Mouse (Mus musculus) limb, embryonic 15.5 days (tissue): ENCODE data around the gene Nos2. TPM values are rescaled to one million over a fixed set of nuclear protein-coding genes. Genes with fewer than 3 reads are reported as not detected.
A peak's percentile ranks its signal among the peaks of the same experiment; 100 is the strongest.
"Not testable (repeated sequence)": the region's sequence is repeated elsewhere in the genome, so short reads cannot be mapped to it uniquely, and the experiment has no call there.

ENCODE experiments used
- ATAC-seq: fragments of 200-750 bp; cut with Nextera tagmentation; 2 replicates; pipeline ENCODE4 v1.8.0; 2017; ENCODE audit warnings: low read depth, moderate TSS enrichment; ENCODE audit not compliant: insufficient number of reproducible peaks, low FRiP score, low TSS enrichment
- H3K27ac ChIP-seq: fragments of 300-500 bp; sonication (generic); 2 replicates; pipeline ENCODE4 v1.5.1; 2015; ENCODE audit warnings: moderate library complexity, mild to moderate bottlenecking, inconsistent platforms
- H3K27me3 ChIP-seq: fragments of 300-500 bp; sonication (generic); 2 replicates; pipeline ENCODE4 v1.6.1; 2015; ENCODE audit warnings: inconsistent platforms
- H3K36me3 ChIP-seq: fragments of 300-500 bp; sonication (generic); 2 replicates; pipeline ENCODE4 v1.6.1; 2015; ENCODE audit warnings: inconsistent platforms
- H3K4me1 ChIP-seq: fragments of 300-500 bp; sonication (generic); 2 replicates; pipeline ENCODE4 v1.6.1; 2015; ENCODE audit warnings: inconsistent platforms
- H3K4me2 ChIP-seq: fragments of 300-500 bp; sonication (generic); 2 replicates; pipeline ENCODE4 v1.6.1; 2015; ENCODE audit warnings: mild to moderate bottlenecking, inconsistent platforms
- H3K4me3 ChIP-seq: fragments of 300-500 bp; sonication (generic); 2 replicates; pipeline ENCODE4 v1.5.1; 2015; ENCODE audit warnings: mild to moderate bottlenecking, inconsistent platforms
- H3K9ac ChIP-seq: fragments of 300-500 bp; sonication (generic); 2 replicates; pipeline ENCODE4 v1.6.1; 2015; ENCODE audit warnings: inconsistent platforms
- H3K9me3 ChIP-seq: fragments of 300-500 bp; sonication (generic); 2 replicates; pipeline ENCODE4 v1.6.1; 2016; ENCODE audit warnings: inconsistent platforms
- WGBS: fragments of 180-500 bp; shearing (Covaris S2); methylation state at CpG from one replicate; pipeline ENCODE4 v1.1.7; 2015; 5-methylcytosine and 5-hydroxymethylcytosine counted together
- polyA plus RNA-seq: library from polyadenylated mRNA; unstranded; fragments of >200 nt; fragmentation: Nextera tagmentation; extraction: Ambion mirVana; gene quantifications from 2 replicates; pipeline ENCODE4 v1.2.1, GENCODE M21; 2015

The Nos2 gene
- polyA plus RNA-seq, 1 experiment from 2014 or later: 1.9 TPM

- peaks cover 14% of the 10 kb centered on the region for H3K4me1 ChIP-seq
- no peaks in the 10 kb centered on the region for H3K9me3 ChIP-seq
- H3K36me3 ChIP-seq: no peaks in the 10 kb centered on the region
- no peak overlapping the region for H3K4me3 ChIP-seq
- H3K27ac ChIP-seq: no peak overlapping the region
- 68% methylated on average over 4 of the region's 4 CpGs for whole genome bisulfite sequencing
- H3K4me2 ChIP-seq: no peak overlapping the region
- H3K9ac ChIP-seq: no peak overlapping the region
- H3K27me3 ChIP-seq: no peaks in the 10 kb centered on the region
- no peak for ATAC-seq
Measured at GRCm38 (mm10) chr11:78980083-78980634, 59.6 kb downstream of the Nos2 start.

- no peak overlapping the region for H3K9ac ChIP-seq
- H3K4me2 ChIP-seq: no peak overlapping the region
- H3K9me3 ChIP-seq: no peaks in the 10 kb centered on the region
- 81% methylated on average over 2 of the region's 2 CpGs for WGBS
- H3K4me1 ChIP-seq: peaks cover 14% of the 10 kb centered on the region
- ATAC-seq: no peak
- no peaks in the 10 kb centered on the region for H3K27me3 ChIP-seq
- H3K36me3 ChIP-seq: no peaks in the 10 kb centered on the region
- H3K4me3 ChIP-seq: no peak overlapping the region
- no peak overlapping the region for H3K27ac ChIP-seq
Measured at GRCm38 (mm10) chr11:78982042-78982441, 61.5 kb downstream of the Nos2 start.

GRCm38 (mm10) chr11:78982513-78983291, 62.1 kb downstream of the Nos2 start:
- H3K4me2 ChIP-seq: no peak overlapping the region
- H3K36me3 ChIP-seq: no peaks in the 10 kb centered on the region
- WGBS: 59% methylated on average over 12 of the region's 12 CpGs

GRCm38 (mm10) chr11:78983539-78983938, 63.0 kb downstream of the Nos2 start:
- WGBS: 84% methylated on average over 7 of the region's 7 CpGs
- H3K27me3 ChIP-seq: no peaks in the 10 kb centered on the region
- 0 out of 2 replicates have a peak overlapping the region, but pooled peaks have one; percentile 1 for H3K4me2 ChIP-seq
- no peak overlapping the region for H3K27ac ChIP-seq
- no peaks in the 10 kb centered on the region for H3K9me3 ChIP-seq
- H3K9ac ChIP-seq: no peak overlapping the region
- no peak for ATAC-seq
- H3K4me1 ChIP-seq: peaks cover 11% of the 10 kb centered on the region
- no peak overlapping the region for H3K4me3 ChIP-seq
- no peaks in the 10 kb centered on the region for H3K36me3 ChIP-seq

More at GRCm38 (mm10) chr11:78982513-78983291, 62.1 kb downstream of the Nos2 start:
- Histone ChIP-seq H3K27ac (no peak overlapping the region), H3K9me3 (no peaks in the 10 kb centered on the region), H3K9ac (no peak overlapping the region), H3K4me3 (no peak overlapping the region), H3K27me3 (no peaks in the 10 kb centered on the region), H3K4me1 (peaks cover 14% of the 10 kb centered on the region)
- no peak for ATAC-seq

GRCm38 (mm10) chr11:78984483-78985177, 64.0 kb downstream of the Nos2 start, which contains the start of gene Lgals9:
TSS of gene Lgals9 (minus strand) at chr11:78984946.
- Histone ChIP-seq H3K27me3 (no peaks in the 10 kb centered on the region), H3K4me1 (peaks cover 10% of the 10 kb centered on the region), H3K27ac (no peak within 1 kb of the TSS), H3K4me2 (peak within 1 kb of the TSS; percentile 31; the same call in 1 of the 2 replicates), H3K36me3 (no peaks in the 10 kb centered on the region), H3K9me3 (no peaks in the 10 kb centered on the region), H3K4me3 (peak within 1 kb of the TSS; percentile 16), H3K9ac (no peak within 1 kb of the TSS)
- WGBS: 42% methylated on average over 10 of the region's 10 CpGs
- ATAC-seq: peak; percentile 55

GRCm38 (mm10) chr11:78985505-78985904, 64.9 kb downstream of the Nos2 start:
- ATAC-seq: no peak
- H3K27ac ChIP-seq: no peak overlapping the region
- H3K9ac ChIP-seq: no peak overlapping the region
- no peaks in the 10 kb centered on the region for H3K27me3 ChIP-seq
- no peaks in the 10 kb centered on the region for H3K36me3 ChIP-seq
- no peaks in the 10 kb centered on the region for H3K9me3 ChIP-seq
- no peak overlapping the region for H3K4me2 ChIP-seq
- H3K4me1 ChIP-seq: peaks cover 10% of the 10 kb centered on the region
- no peak overlapping the region for H3K4me3 ChIP-seq

- WGBS: 89% methylated on average over 10 of the region's 10 CpGs
- Histone ChIP-seq H3K27ac (no peak overlapping the region), H3K4me2 (no peak overlapping the region), H3K36me3 (no peaks in the 10 kb centered on the region), H3K27me3 (no peaks in the 10 kb centered on the region), H3K4me1 (peaks cover 10% of the 10 kb centered on the region), H3K4me3 (no peak overlapping the region), H3K9me3 (no peaks in the 10 kb centered on the region), H3K9ac (no peak overlapping the region)
- ATAC-seq: no peak
Measured at GRCm38 (mm10) chr11:78986311-78987002, 65.9 kb downstream of the Nos2 start.

- not testable (repeated sequence) for H3K4me2 ChIP-seq, H3K27ac ChIP-seq, ATAC-seq, H3K27me3 ChIP-seq, H3K36me3 ChIP-seq, H3K4me3 ChIP-seq, H3K9ac ChIP-seq, H3K4me1 ChIP-seq, H3K9me3 ChIP-seq
- 90% methylated on average over 11 of the region's 11 CpGs for WGBS
Measured at GRCm38 (mm10) chr11:78989206-78989605, 68.6 kb downstream of the Nos2 start.

- Histone ChIP-seq H3K9me3 (no peaks in the 10 kb centered on the region), H3K9ac (no peak overlapping the region), H3K4me2 (no peak overlapping the region), H3K4me1 (no peaks in the 10 kb centered on the region), H3K27me3 (no peaks in the 10 kb centered on the region), H3K4me3 (no peak overlapping the region), H3K27ac (no peak overlapping the region), H3K36me3 (no peaks in the 10 kb centered on the region)
- WGBS: 90% methylated on average over 9 of the region's 9 CpGs
- no peak for ATAC-seq
Measured at GRCm38 (mm10) chr11:78990096-78990495, 69.5 kb downstream of the Nos2 start.

- not testable (repeated sequence) for H3K4me2 ChIP-seq, H3K9me3 ChIP-seq, H3K9ac ChIP-seq, ATAC-seq, H3K27ac ChIP-seq, H3K36me3 ChIP-seq, H3K4me1 ChIP-seq, H3K4me3 ChIP-seq, H3K27me3 ChIP-seq
- 67% methylated on average over 5 of the region's 5 CpGs for whole genome bisulfite sequencing
Measured at GRCm38 (mm10) chr11:78990875-78991543, 70.4 kb downstream of the Nos2 start.

GRCm38 (mm10) chr11:78999118-78999517, 78.5 kb downstream of the Nos2 start:
- ATAC-seq: no peak
- no peak overlapping the region for H3K9ac ChIP-seq
- peaks cover 4% of the 10 kb centered on the region; the same call in 1 of the 2 replicates for H3K4me1 ChIP-seq
- no peak overlapping the region for H3K4me3 ChIP-seq
- H3K27ac ChIP-seq: no peak overlapping the region
- WGBS: 41% methylated on average over 6 of the region's 6 CpGs
- H3K27me3 ChIP-seq: no peaks in the 10 kb centered on the region
- H3K36me3 ChIP-seq: no peaks in the 10 kb centered on the region
- H3K4me2 ChIP-seq: no peak overlapping the region
- no peaks in the 10 kb centered on the region for H3K9me3 ChIP-seq
